Mouse (Mus musculus) E14TG2a.4 (cell line): ENCODE measurements around the gene Nmnat1.

Source experiments
- CTCF ChIP-seq: conservative IDR thresholded peaks from 2 replicates; pipeline ENCODE4 v1.5.1; 2014; ENCODE audit warnings: low read length
- NANOG ChIP-seq: IDR thresholded peaks from 2 replicates; pipeline ENCODE4 v1.6.1; 2014; ENCODE audit warnings: borderline replicate concordance, low read length, mixed read lengths
- POU5F1 ChIP-seq: IDR thresholded peaks from 2 replicates; pipeline ENCODE4 v1.6.1; 2014; ENCODE audit warnings: low read length, borderline replicate concordance

DNA sequence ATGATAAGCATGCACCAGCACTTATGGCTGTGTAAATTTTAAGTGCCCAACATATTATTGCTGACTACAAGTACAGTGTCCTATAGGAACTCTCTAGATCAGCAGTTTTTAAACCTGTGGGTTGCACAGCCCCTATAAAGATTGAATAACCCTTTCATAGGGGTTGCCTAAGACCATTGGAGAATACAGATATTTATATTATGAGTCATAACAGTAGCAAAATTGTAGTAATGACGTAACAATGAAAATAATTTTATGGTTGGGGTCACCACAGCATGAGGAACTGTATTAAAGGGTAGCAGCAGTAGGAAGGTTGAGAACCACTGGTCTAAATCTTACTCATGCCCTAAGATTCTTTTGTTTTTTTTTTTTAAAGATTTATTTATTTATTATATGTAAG, 25.6 kb downstream of the Nmnat1 start:
- TF ChIP-seq CTCF (no peak), POU5F1 (no peak), NANOG (no peak)
